Mouse (Mus musculus) urinary bladder, postnatal 25 days (tissue): Measurements from ENCODE around the gene Gpatch11.
"Not testable (repeated sequence)": the region's sequence is repeated elsewhere in the genome, so short reads cannot be mapped to it uniquely, and the experiment has no call there.

Experiments
- DNase-seq: peaks from one replicate; pipeline ENCODE4 v3.0.0; 2022; ENCODE audit warnings: low spot score

Gene Gpatch11

GRCm38 (mm10) chr17:78834856-78835835, at the start of gene Gpatch11, which contains the start of gene Heatr5b:
Gene Gpatch11, plus strand, starts transcription at chr17:78835567.
Gene Heatr5b, minus strand, starts transcription at chr17:78835364.
- peak; percentile 99 for DNase-seq

GRCm38 (mm10) chr17:78788273-78788672, 47.1 kb upstream of the Gpatch11 start:
- not testable (repeated sequence) for DNase-seq

- DNase-seq, result no peak
Measured at GRCm38 (mm10) chr17:78791068-78791689, 44.2 kb upstream of the Gpatch11 start.

- no peak for DNase-seq
Measured at GRCm38 (mm10) chr17:78791690-78792070, 43.7 kb upstream of the Gpatch11 start.

- DNase-seq, result no peak
Measured at GRCm38 (mm10) chr17:78792122-78792521, 43.2 kb upstream of the Gpatch11 start.

- no peak for DNase-seq
Measured at GRCm38 (mm10) chr17:78794390-78794789, 41.0 kb upstream of the Gpatch11 start.

- DNase-seq, result no peak
Measured at GRCm38 (mm10) chr17:78797222-78797621, 38.1 kb upstream of the Gpatch11 start.

GRCm38 (mm10) chr17:78809019-78809418, 26.3 kb upstream of the Gpatch11 start:
- no peak for DNase-seq

GRCm38 (mm10) chr17:78809582-78809981, 25.8 kb upstream of the Gpatch11 start:
- DNase-seq, result no peak

GRCm38 (mm10) chr17:78824346-78824745, 11.0 kb upstream of the Gpatch11 start:
- DNase-seq, result no peak

- no peak for DNase-seq
Measured at GRCm38 (mm10) chr17:78836056-78836455, 689 bp downstream of the Gpatch11 start.

GRCm38 (mm10) chr17:78842271-78842928, 7.0 kb downstream of the Gpatch11 start:
- DNase-seq, result no peak

GRCm38 (mm10) chr17:78856243-78856642, 20.9 kb downstream of the Gpatch11 start:
- no peak for DNase-seq

- no peak for DNase-seq
Measured at GRCm38 (mm10) chr17:78873886-78874285, 38.5 kb downstream of the Gpatch11 start.

GRCm38 (mm10) chr17:78881878-78882304, 46.5 kb downstream of the Gpatch11 start:
- no peak for DNase-seq

- DNase-seq, result peak; percentile 79
Measured at GRCm38 (mm10) chr17:78882401-78883112, 47.2 kb downstream of the Gpatch11 start, which contains the start of gene Eif2ak2. Gene Eif2ak2, minus strand, starts transcription at chr17:78882573.

GRCm38 (mm10) chr17:78883291-78883690, 47.9 kb downstream of the Gpatch11 start:
- no peak for DNase-seq

GRCm38 (mm10) chr17:78885286-78886065, 50.1 kb downstream of the Gpatch11 start:
- no peak for DNase-seq

GRCm38 (mm10) chr17:78888554-78888953, 53.2 kb downstream of the Gpatch11 start:
- DNase-seq, result no peak

GRCm38 (mm10) chr17:78889184-78889583, 53.8 kb downstream of the Gpatch11 start:
- DNase-seq, result no peak

- DNase-seq, result no peak
Measured at GRCm38 (mm10) chr17:78891020-78891419, 55.7 kb downstream of the Gpatch11 start.
